Mouse (Mus musculus): ENCODE measurements at regions not wholly inside any gene's neighbourhood (a gene's known extent, or its start where the extent isn't known, plus 50 kb on each side); places are given as distances from the start of the nearest gene placed in this dataset.

DNA sequence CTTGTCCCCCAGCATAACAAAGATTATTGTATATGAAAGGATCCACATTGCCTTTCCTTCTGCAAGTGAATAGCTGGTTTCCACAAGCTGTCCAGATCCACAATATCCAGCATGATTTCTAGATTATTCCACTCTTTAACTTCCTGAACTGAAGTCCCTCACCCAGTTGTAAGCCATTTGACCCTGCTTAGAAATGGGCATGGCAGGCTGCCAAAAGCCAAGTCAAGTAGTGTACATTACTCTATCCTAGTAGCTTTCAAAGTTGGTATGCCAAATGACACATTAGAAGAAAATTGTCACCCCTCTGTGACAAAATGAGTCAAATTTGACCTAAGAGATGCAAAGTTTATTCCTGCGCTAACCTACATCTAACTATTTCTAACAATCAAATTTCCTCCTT lies 300.6 kb downstream of the Pcsk1 start:
- no peak for TF ChIP-seq CTCF (IDR thresholded peaks at IDR 0.05; ENCODE audit: low read depth)
- no peak for TF ChIP-seq EP300 (IDR thresholded peaks at IDR 0.05; ENCODE audit: low read depth)

Measured in liver, embryonic 14.5 days (tissue).